Mouse (Mus musculus): Measurements from ENCODE around the gene Agap1.

Agap1 gene

DNA sequence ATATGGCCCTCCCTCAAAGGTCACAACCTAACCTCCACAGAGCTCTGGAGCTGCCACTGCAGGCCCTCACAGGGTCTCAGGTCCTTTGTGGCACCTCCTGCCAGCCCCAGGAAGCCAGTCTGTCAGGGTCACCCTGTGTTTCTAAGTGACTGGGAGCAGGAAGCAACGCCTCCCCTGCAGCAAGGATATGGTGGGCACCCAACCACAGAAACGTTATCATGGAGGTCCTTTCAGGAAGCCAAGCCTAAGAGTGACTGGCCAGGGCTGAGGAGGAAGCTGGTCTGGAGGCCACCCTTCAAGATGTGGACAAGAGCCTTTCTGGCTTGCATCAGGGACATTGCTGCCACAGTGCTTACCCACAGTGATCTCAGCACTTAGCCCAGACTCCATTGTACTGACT, 444.4 kb downstream of the Agap1 start:
- DNase-seq (ENCODE audit: low spot score in 2 of 2): no peak

DNA sequence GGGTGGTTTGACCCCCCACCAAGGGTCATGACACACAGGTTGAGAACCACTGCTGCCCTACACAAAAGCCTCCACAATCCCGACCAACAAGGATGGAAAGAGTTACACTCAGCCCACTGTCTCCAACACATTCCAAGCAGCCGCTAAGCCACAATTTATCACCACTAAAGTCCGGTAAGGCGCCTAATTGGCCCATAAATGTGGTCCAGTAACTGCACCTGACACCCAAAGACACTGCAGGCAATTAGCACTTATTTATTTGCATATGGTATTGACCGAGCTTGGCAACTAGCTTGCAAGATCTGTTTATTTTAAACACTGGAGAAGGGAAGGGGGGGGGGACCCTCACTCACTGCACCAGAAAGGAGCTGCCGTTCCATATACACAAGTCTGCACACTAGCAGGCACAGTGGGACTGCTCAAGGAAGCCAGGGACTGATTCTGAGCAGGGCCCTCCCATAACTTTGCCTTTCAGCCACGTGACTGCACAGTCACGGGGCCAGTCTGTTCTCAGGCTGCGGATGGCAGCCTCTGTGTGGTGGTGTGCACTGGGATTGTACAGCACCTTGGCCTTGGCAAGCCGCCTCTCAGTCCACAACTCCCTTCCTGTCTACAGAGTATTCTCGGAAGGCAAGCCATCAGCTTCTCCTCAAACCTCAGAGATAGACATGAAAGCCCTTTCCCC, 445.3 kb downstream of the Agap1 start:
- DNase-seq (ENCODE audit: low spot score in 2 of 2): no peak

DNA sequence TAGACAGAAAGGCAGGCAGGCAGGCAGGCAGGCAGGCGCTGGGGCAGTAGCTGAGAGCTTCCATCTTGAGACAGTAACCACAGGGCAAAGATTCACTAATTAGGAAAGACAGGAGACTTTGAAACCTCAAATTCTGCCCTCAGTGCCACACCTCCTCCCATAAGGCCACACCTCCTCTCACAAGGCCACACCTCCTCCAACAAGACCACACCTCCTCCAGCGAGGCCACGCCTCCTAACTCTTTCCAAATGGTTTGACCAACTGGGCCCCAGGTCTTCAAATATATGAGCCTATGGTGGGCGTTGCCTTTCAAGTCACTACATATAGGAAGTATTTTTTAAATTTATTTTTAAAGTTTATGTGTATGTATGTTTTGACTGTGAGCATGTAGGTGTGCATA, 446.8 kb downstream of the Agap1 start:
- no peak for DNase-seq (ENCODE audit: low spot score in 2 of 2)

DNA sequence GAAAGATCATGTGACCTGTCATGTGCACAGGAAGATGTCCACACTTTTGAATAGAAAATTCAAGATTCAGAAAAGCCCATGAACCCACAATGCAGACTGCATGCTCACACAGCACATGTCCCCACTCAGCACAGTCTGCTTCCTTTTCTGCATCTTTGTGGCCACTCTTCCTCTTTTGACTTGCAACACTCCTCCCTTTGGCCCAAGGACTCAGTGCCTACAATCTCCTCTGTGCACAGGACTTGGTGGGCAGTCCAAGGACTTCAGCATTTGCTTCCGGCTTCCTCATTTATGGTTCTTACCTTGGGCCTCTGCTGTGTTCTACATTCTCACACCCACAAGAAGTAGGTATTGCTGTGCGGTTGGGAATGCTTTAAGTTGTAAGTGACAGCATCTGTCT, 447.6 kb downstream of the Agap1 start:
- no peak for DNase-seq (ENCODE audit: low spot score in 2 of 2)

- DNase-seq (ENCODE audit: low spot score in 2 of 2): no peak
These were observed 448.0 kb downstream of the Agap1 start for GRCm38 (mm10) chr1:89902641-89903040.

DNA sequence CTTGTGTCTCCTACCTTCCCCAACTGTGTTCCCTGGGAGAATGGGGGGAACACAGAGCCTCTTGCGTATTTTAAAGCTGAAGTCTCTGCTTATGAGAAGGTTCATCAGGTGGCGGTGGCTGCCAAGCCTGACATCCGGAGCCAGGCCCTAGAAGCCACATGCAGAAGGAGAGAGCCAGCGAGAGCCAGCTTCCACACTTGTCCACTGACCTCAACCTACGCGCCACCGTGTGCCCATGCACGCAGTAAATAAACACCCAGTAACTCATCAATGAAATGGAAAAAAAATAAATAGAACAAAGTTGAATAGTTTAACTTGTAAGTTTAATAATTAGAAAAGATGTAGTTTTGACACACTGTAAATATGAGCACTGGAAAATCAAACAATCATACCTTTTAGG, 455.2 kb downstream of the Agap1 start:
- no peak for DNase-seq (ENCODE audit: low spot score in 2 of 2)

DNA sequence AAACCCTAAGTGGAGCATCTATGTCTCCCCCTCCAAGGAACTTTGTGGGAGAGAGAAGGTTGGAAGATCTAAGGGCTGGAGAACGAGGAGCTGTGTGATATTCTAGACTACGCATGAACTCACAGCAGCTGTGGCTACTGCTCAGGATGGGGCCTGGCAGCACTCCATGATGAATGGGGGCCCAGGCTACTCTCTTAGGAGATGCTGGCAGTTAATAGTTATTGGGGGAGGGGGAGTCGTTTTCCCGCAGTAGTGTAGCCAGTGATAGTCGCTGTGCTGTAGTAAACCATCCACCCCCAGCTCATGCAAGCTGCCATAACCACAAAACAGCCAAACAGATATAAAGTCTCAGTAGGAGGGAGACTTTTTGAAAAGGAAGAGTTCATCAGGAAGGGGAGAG, 457.8 kb downstream of the Agap1 start:
- no peak for DNase-seq (ENCODE audit: low spot score in 2 of 2)

DNA sequence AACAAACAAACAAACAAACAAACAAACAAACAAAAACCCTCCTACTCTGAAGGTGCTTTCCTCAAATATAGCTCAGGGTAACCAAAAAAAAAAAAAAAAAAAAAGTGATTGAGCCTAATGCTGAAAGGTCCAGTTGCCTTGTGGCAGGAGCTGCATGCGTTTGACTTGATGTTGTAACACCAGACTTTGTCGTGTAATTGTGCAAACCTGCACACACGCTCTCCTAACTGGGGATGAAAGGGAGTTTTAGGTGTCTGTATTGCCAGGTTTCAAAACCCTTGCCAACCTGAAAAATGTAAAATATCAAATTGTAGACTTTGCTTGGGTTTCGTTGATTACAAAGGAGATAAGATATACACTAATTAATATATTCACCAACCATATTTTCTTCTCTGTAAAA, 459.0 kb downstream of the Agap1 start:
- DNase-seq (ENCODE audit: low spot score in 2 of 2): no peak

DNA sequence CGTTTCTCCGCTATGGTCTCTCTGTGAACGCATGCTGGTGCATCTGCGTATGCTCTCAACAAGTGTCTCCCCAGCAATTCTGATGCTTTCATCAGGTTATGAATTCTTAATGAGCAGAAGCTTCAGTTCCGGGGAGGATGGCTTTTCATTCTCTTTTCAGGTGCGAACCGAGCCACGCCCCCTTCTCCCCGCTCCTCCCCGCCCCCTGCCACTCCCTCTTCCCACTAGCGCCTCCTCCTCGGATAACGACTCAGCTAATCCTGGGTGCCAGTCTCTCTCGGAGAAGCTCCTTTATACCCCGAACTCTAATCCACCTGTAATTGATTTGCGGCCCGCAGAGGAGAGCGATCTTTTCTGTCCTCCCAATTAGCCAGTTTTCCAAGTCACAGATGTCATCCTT, 463.5 kb downstream of the Agap1 start:
- DNase-seq (ENCODE audit: low spot score in 2 of 2): no peak

- DNase-seq (ENCODE audit: low spot score in 2 of 2): no peak
These were observed 464.6 kb downstream of the Agap1 start for GRCm38 (mm10) chr1:89919206-89919605.

GRCm38 (mm10) chr1:89921806-89922205, 467.2 kb downstream of the Agap1 start:
- no peak for DNase-seq (ENCODE audit: low spot score in 2 of 2)

GRCm38 (mm10) chr1:89922282-89922681, 467.7 kb downstream of the Agap1 start:
- no peak for DNase-seq (ENCODE audit: low spot score in 2 of 2)

GRCm38 (mm10) chr1:89922883-89923641, 468.5 kb downstream of the Agap1 start:
- no peak for DNase-seq (ENCODE audit: low spot score in 2 of 2)

GRCm38 (mm10) chr1:89923642-89924020, 469.0 kb downstream of the Agap1 start:
- no peak for DNase-seq (ENCODE audit: low spot score in 2 of 2)

DNA sequence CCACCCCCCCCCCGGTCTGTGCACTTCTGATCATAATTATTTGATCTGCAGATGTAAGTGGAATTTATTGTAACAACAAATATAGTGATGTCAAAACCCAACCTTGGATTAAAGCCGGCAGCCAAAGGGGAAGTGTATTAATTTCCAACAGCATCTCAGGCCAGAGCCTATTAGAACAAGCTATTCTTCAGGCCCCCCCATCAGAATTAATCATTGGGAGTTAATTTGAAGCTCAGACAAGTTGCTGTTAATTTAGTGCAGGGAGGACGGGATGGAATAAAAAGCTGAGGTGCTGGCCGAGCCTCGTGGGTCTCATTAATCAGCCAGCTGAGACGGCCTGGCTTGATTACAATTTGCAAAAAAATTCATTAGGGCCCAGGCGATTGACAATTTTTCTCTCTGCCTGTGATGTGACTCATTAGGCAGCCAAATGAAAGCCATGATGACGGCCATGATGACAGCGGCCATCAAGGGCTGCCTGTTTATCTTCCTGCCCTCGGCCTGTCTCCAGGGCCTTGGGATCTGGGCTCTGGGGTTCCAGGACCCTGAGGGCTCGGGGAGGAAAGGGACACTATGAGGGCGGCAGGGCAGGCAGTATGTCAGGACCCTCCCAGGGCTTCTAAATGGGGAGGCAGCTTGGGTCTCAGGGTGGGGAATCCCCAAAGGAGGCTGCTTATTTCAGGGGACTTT, 471.0 kb downstream of the Agap1 start:
- DNase-seq (ENCODE audit: low spot score in 2 of 2): no peak

- DNase-seq (ENCODE audit: low spot score in 2 of 2): no peak
These were observed 472.0 kb downstream of the Agap1 start for GRCm38 (mm10) chr1:89926583-89927060.

DNA sequence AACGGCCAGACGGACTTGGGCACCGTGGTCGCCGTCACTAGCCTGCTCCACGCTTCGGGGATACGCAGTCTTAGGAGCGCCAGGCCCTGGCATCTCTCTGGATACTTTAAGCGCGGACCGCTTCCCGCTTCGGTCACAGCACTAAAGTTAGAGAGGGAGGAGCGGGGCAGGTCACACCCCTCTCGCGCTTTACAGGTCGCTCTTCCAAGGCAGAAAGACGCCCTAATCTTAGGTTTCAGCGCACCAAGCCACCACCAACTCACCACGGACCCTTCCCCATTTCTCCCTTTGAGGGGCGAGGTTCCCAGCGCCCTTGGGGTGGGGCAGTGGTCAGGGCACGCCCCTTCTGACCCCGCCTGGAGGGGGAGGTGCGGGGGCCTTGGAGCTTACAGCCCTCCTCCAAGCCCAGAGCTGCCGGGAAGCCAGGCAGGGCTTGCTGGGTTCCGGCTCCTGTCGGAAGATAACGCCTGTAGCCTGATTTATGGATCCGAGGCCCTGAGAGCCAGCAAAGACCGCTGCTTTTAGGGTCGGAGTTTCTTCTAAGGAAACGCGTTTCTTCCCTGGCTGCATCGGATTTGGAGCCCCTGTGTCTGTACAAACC, 472.6 kb downstream of the Agap1 start:
- no peak for DNase-seq (ENCODE audit: low spot score in 2 of 2)

DNA sequence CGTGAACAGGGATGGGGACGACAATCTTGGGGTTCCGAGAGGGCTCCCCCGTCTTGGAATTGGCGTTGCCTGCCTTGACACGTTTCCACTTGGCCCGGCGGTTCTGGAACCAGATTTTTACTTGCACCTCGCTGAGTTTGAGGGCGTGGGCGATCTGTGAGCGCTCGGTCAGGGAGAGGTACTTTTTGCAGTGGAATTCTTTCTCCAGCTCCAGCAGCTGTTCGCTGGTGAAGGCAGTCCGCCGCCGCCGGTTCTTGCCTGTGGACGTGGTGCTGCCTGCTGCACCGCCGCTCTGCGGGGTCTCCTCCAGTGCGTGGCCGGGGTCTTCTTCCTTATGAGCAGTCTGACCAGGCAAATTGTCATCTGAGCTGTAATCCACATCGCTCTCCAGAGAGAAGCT, 474.1 kb downstream of the Agap1 start:
- no peak for DNase-seq (ENCODE audit: low spot score in 2 of 2)

DNA sequence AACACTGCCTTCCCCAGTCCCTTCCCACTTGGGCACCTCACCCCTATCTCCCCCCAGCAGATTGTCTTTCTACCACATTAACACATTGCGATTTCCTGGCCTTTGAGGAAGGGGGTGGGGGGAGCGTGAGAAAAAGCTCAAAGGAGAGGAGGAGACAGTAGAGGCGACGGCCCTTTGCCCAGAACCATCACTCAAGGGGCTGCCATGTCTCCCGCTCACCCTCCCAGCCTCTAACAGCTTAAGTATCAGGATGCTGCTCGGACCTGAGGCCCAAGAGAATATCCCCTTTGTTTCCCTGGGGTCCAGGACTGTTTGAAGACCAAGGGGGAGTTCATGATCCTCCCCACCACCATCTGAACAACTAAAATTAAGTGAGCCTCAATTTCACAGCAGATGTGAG, 474.6 kb downstream of the Agap1 start:
- DNase-seq (ENCODE audit: low spot score in 2 of 2): no peak

DNA sequence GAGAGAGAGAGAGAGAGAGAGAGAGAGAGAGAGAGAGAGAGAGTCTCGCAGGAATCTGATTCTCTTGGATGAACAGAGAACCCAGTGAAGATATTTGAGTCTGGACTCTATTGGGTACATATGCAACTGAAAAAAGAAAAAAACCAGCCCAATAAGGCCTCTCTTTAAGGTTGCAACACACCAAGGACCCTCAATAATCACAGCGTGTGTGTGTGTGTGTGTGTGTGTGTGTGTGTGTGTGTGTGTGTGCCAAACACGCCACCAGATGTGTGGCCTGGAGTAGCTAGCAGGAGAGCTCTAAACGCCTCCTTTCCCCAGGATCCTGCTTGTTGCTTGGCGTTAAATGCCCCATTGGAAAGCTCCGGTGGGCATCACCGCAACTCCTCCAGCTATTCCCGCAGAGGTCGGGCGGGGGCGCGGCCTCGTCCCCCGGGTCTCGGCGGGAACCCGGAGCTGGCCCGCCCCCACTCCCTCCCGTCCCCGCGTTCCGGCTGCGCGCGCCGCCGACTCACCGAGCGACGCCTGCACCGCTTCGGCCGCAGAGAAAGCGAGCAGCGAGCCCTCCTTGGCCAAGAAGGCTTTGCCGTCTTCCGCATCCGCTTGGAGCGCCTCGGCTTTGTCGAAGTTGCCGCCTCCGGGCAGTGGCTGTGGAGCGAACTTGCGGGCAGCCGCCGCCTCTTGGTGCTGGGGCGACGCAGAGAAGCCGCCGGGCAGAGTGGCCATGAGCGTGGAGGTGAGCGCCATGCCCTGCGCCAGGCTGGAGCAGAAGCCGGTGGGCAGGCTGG, 475.3 kb downstream of the Agap1 start:
- no peak for DNase-seq (ENCODE audit: low spot score in 2 of 2)

DNA sequence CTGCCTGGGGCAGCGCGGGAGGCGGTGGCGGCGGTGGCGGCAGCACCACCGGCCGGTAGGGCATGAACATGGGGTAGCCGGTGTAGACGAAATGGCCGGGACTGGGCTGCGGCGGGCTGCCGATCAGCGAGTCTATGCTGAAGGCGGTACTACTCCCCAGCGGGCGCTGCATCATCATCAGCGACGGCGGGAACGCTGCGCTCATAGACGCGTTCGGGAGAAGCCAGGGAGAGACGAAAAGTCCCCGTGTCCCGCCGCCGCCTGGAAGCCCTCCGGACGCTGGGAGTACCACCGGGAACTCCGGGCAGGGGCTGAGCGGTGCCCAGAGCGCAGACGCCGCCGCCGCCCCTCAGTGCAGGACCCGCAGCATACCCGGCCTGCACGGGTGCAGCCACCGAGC, 475.9 kb downstream of the Agap1 start:
- DNase-seq (ENCODE audit: low spot score in 2 of 2): no peak

DNA sequence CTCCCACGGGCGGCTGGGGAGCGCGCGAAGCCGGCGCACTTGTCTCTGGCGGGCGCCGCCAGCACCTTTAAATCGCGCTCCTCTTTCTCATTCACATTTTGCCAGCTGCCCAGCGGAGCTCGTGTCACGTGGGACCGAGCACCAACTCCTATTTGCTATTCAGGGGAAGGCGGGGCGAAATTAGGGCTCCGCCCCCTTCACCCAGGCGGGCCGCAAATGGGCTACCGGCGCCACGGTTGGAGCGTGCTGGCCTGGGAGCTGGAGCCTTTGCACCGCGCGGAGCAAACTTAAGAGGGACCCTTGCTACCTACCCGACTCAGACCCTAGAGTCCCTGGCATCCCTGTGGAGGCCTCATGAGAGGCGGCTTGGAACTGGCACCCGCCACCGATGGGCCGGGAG, 476.5 kb downstream of the Agap1 start, which contains the start of gene Gbx2:
Gene Gbx2, minus strand, starts transcription at position 60 of the 400 bp plus-strand sequence.
- no peak for DNase-seq (ENCODE audit: low spot score in 2 of 2)

Measured in urinary bladder, adult 18-20 months (tissue).